Mouse (Mus musculus) brain, embryonic 14.5 days (tissue): ENCODE measurements at regions not wholly inside any gene's neighbourhood (a gene's known extent, or its start where the extent isn't known, plus 50 kb on each side); places are given as distances from the start of the nearest gene placed in this dataset.

Experiments used
- CTCF ChIP-seq: fragments of 200-500 bp; IDR thresholded peaks from 2 replicates; pipeline ENCODE4 v1.5.1; 2012; ENCODE audit warnings: inconsistent platforms, mild to moderate bottlenecking, moderate library complexity, borderline replicate concordance; ENCODE audit not compliant: insufficient read depth, insufficient read length; ENCODE audit errors: extremely low read depth
- POLR2A ChIP-seq: fragments of 200-500 bp; IDR thresholded peaks from 2 replicates; pipeline ENCODE4 v1.6.1; 2012; ENCODE audit warnings: mild to moderate bottlenecking, inconsistent platforms, borderline replicate concordance; ENCODE audit not compliant: poor library complexity, insufficient read depth, insufficient read length, severe bottlenecking; ENCODE audit errors: extremely low read depth

GRCm38 (mm10) chr16:50512080-50512479, 78.9 kb downstream of the Ccdc54 start:
- no peak for TF ChIP-seq POLR2A
- no peak for TF ChIP-seq CTCF
